Mouse (Mus musculus) forebrain, embryonic 14.5 days (tissue): ENCODE measurements around the gene Slc45a1. TPM values are rescaled to one million over a fixed set of nuclear protein-coding genes. Genes with fewer than 3 reads are reported as not detected.

Source experiments
- ATAC-seq: fragments of 200-750 bp; cut with Nextera tagmentation; 2 replicates; pipeline ENCODE4 v1.8.0; 2017; ENCODE audit warnings: mild to moderate bottlenecking, moderate library complexity
- DNase-seq: peaks from one replicate; pipeline ENCODE4 v3.0.0-alpha.2; 2015; ENCODE audit warnings: low spot score
- H3K27ac ChIP-seq: fragments of 300-500 bp; sonication (generic); 2 replicates; pipeline ENCODE4 v1.5.1; 2014; ENCODE audit warnings: low read depth, mild to moderate bottlenecking, control low read depth, low read length, moderate library complexity
- H3K27me3 ChIP-seq: fragments of 300-500 bp; sonication (generic); replicated peaks from 2 replicates; pipeline ENCODE4 v1.6.1; 2014; ENCODE audit warnings: low read length, control low read depth, mixed read lengths; ENCODE audit not compliant: control insufficient read depth, insufficient read depth
- H3K36me3 ChIP-seq: fragments of 300-500 bp; sonication (generic); 2 replicates; pipeline ENCODE4 v1.6.1; 2014; ENCODE audit warnings: low read length, control low read depth; ENCODE audit not compliant: control insufficient read depth, insufficient read depth
- H3K4me1 ChIP-seq: fragments of 300-500 bp; sonication (generic); 2 replicates; pipeline ENCODE4 v1.6.1; 2014; ENCODE audit warnings: antibody characterized with exemption, low read length, control low read depth; ENCODE audit not compliant: control insufficient read depth, insufficient read depth
- H3K4me2 ChIP-seq: fragments of 300-500 bp; sonication (generic); 2 replicates; pipeline ENCODE4 v1.6.1; 2014; ENCODE audit warnings: mild to moderate bottlenecking, control low read depth, low read length
- H3K4me3 ChIP-seq: fragments of 300-500 bp; sonication (generic); 2 replicates; pipeline ENCODE4 v1.5.1; 2014; ENCODE audit warnings: low read depth, low read length, control low read depth
- H3K9ac ChIP-seq: fragments of 300-500 bp; sonication (generic); 2 replicates; pipeline ENCODE4 v1.6.1; 2014; ENCODE audit warnings: mild to moderate bottlenecking, low read length, control low read depth, moderate library complexity
- H3K9me3 ChIP-seq: fragments of 300-500 bp; sonication (generic); replicated peaks from 2 replicates; pipeline ENCODE4 v1.6.1; 2016; ENCODE audit warnings: low read length, control low read depth, mixed read lengths; ENCODE audit not compliant: control insufficient read depth
- WGBS: fragments of 180-500 bp; shearing (Covaris S2); extraction: QIAGEN DNeasy Blood & Tissue Kit; methylation state at CpG from one replicate; pipeline ENCODE4 v1.1.7; 2014; 5-methylcytosine and 5-hydroxymethylcytosine counted together
- polyA plus RNA-seq: library from polyadenylated mRNA; unstranded; fragments of >200 nt; fragmentation: Nextera tagmentation; extraction: Ambion mirVana; gene quantifications from 2 replicates; pipeline ENCODE4 v1.2.1, GENCODE M21; 2014

Gene Slc45a1
- polyA plus RNA-seq, 1 experiment from 2014 or later: 13.1 TPM

DNA sequence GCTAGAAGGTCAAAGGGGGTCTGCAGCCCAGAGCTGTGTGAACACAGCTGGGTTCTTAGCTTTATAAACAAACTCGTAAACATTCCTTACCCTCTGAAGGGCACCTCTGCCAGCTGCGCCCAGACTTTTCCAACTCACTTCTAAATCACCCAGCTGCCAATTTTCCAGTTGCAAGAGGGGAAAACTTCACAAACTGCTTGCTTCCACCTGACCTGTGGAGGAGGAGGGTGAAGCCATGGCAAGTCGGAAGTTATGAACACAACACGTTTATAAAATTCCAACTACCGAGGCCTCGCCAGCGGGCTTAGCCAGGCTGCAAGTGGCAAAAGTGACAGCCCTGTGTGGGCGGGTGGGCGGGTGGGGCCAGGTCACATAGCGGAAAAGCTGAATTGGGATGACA is 13.8 kb upstream of the Slc45a1 start:
- Histone ChIP-seq H3K9ac (no peak overlapping the region), H3K9me3 (no peaks in the 10 kb centered on the region), H3K36me3 (no peaks in the 10 kb centered on the region), H3K4me3 (no peak overlapping the region), H3K27me3 (no peaks in the 10 kb centered on the region), H3K4me2 (no peak overlapping the region), H3K4me1 (no peaks in the 10 kb centered on the region), H3K27ac (no peak overlapping the region)
- ATAC-seq: no peak
- WGBS: 89% methylated on average over 10 of the region's 10 CpGs
- no peak for DNase-seq

GRCm38 (mm10) chr4:150664726-150665125 is 12.8 kb upstream of the Slc45a1 start:
- H3K27me3 ChIP-seq: no peaks in the 10 kb centered on the region
- no peak for DNase-seq

DNA sequence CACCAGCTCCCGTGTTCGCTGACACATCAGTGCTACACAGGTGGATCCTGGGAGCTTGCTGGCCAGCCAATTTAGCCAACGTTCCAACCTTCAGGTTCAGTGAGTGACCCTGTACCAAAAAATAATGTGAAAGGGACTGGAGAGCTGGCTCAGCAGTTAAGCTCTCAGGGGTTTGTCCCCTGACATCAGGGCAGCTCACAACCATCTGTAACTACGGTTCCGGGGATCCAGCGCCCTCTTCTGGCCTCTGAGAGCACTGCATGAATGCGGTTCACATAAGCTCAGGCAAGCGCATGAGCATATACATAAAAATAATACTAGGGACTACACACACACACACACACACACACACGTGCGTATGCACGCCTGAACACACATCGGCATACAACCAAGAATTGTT is 11.2 kb upstream of the Slc45a1 start:
- no peaks in the 10 kb centered on the region for H3K4me1 ChIP-seq
- no peak for ATAC-seq
- H3K9me3 ChIP-seq: no peaks in the 10 kb centered on the region
- H3K9ac ChIP-seq: no peak overlapping the region
- H3K4me3 ChIP-seq: no peak overlapping the region
- H3K27ac ChIP-seq: no peak overlapping the region
- H3K36me3 ChIP-seq: no peaks in the 10 kb centered on the region
- 58% methylated on average over 12 of the region's 12 CpGs for WGBS
- H3K27me3 ChIP-seq: no peaks in the 10 kb centered on the region
- no peak overlapping the region for H3K4me2 ChIP-seq
- no peak for DNase-seq

More at GRCm38 (mm10) chr4:150664726-150665125, 12.8 kb upstream of the Slc45a1 start:
- Histone ChIP-seq H3K36me3 (no peaks in the 10 kb centered on the region), H3K4me1 (no peaks in the 10 kb centered on the region), H3K4me2 (no peak overlapping the region), H3K4me3 (no peak overlapping the region), H3K9me3 (no peaks in the 10 kb centered on the region), H3K9ac (no peak overlapping the region), H3K27ac (no peak overlapping the region)
- ATAC-seq: no peak
- 79% methylated on average over 7 of the region's 7 CpGs for WGBS

- ATAC-seq: no peak
- Histone ChIP-seq H3K27ac (no peak overlapping the region), H3K4me1 (no peaks in the 10 kb centered on the region), H3K4me2 (peak overlapping the region; percentile 30; the same call in 1 of the 2 replicates), H3K4me3 (no peak overlapping the region), H3K9me3 (no peaks in the 10 kb centered on the region), H3K9ac (peak overlapping the region; percentile 9; the same call in 1 of the 2 replicates), H3K27me3 (no peaks in the 10 kb centered on the region), H3K36me3 (no peaks in the 10 kb centered on the region)
- 3% methylated on average over 13 of the region's 13 CpGs for WGBS
- DNase-seq: no peak
These were observed 9.9 kb upstream of the Slc45a1 start for GRCm38 (mm10) chr4:150661886-150662285.

GRCm38 (mm10) chr4:150659926-150660610 is 8.1 kb upstream of the Slc45a1 start:
- H3K27me3 ChIP-seq: no peaks in the 10 kb centered on the region; the same call in 1 of the 2 replicates
- ATAC-seq: no peak
- DNase-seq: no peak
- H3K27ac ChIP-seq: no peak overlapping the region
- H3K9me3 ChIP-seq: 0 out of 2 replicates have a peak, but pooled peaks cover 3% of the 10 kb centered on the region
- no peak overlapping the region for H3K4me2 ChIP-seq
- H3K9ac ChIP-seq: no peak overlapping the region
- 78% methylated on average over 9 of the region's 9 CpGs for WGBS
- no peaks in the 10 kb centered on the region for H3K4me1 ChIP-seq
- H3K4me3 ChIP-seq: no peak overlapping the region
- H3K36me3 ChIP-seq: no peaks in the 10 kb centered on the region

- no peak overlapping the region for H3K9ac ChIP-seq
- H3K27me3 ChIP-seq: peaks cover 6% of the 10 kb centered on the region; the same call in 1 of the 2 replicates
- DNase-seq: no peak
- WGBS: 85% methylated on average over 6 of the region's 6 CpGs
- H3K36me3 ChIP-seq: no peaks in the 10 kb centered on the region
- H3K9me3 ChIP-seq: 0 out of 2 replicates have a peak, but pooled peaks cover 3% of the 10 kb centered on the region
- H3K27ac ChIP-seq: no peak overlapping the region
- no peaks in the 10 kb centered on the region for H3K4me1 ChIP-seq
- no peak overlapping the region for H3K4me3 ChIP-seq
- H3K4me2 ChIP-seq: no peak overlapping the region
- no peak for ATAC-seq
These were observed 4.5 kb upstream of the Slc45a1 start for GRCm38 (mm10) chr4:150656504-150656903.

DNA sequence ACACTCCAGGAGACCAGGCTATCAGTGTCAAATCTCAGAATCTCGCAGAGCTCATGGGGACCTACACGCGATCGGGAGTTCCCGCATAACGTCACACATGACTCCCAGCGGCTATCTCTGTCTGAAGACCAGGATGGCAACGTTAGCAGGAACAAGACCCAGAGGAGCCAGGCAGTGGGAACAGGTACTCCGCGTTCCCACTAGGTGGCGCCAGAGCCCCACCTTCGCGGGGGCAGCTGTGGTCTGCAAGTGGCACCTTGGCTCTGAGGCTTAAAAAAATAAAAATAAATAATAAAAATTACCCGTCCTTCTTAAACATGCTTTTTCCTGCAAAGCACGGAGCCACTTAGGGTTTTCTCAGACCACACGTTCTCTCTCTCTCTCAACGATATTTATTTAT is 4.0 kb upstream of the Slc45a1 start:
- H3K4me3 ChIP-seq: no peak overlapping the region
- 5% methylated on average over 17 of the region's 17 CpGs for WGBS
- H3K36me3 ChIP-seq: no peaks in the 10 kb centered on the region
- DNase-seq (peak; percentile 86), ATAC-seq (peak; percentile 71)
- no peak overlapping the region for H3K27ac ChIP-seq
- no peak overlapping the region for H3K4me2 ChIP-seq
- no peaks in the 10 kb centered on the region for H3K4me1 ChIP-seq
- no peak overlapping the region for H3K9ac ChIP-seq
- H3K27me3 ChIP-seq: peaks cover 6% of the 10 kb centered on the region; the same call in 1 of the 2 replicates
- 0 out of 2 replicates have a peak, but pooled peaks cover 3% of the 10 kb centered on the region for H3K9me3 ChIP-seq

DNA sequence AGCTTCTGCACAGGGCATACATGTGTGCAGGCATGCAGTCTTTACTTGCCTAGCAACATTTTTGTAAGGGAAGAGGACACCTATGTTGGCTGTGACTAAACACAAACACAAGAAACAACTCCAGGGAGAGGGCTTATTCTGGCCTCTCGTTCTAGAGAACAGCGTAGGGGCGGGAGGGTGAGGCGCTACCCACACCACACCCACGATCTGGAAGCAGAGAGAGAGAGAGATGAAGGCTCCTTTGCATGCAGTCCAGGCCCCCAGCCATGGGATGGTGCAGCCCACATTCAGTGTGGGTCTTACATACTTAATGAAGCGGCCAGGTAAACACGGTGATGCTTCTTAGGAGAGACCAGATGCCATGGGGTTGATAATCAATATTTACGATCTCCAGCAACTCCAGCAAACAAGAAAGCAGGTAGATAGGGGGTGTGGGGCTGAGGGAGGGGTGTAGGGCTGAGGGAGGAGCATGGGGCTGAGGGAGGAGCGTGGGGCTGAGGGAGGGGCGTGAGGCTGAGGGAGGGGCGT is 1.2 kb upstream of the Slc45a1 start:
- Histone ChIP-seq H3K9ac (no peak overlapping the region), H3K27me3 (peaks cover 6% of the 10 kb centered on the region; the same call in 1 of the 2 replicates), H3K4me2 (no peak overlapping the region), H3K27ac (no peak overlapping the region), H3K4me3 (no peak overlapping the region), H3K4me1 (no peaks in the 10 kb centered on the region), H3K36me3 (no peaks in the 10 kb centered on the region), H3K9me3 (0 out of 2 replicates have a peak, but pooled peaks cover 3% of the 10 kb centered on the region)
- WGBS: 34% methylated on average over 10 of the region's 11 CpGs
- ATAC-seq (no peak), DNase-seq (no peak)

GRCm38 (mm10) chr4:150649327-150649726 is 2.6 kb downstream of the Slc45a1 start:
- ATAC-seq (no peak), DNase-seq (no peak)
- Histone ChIP-seq H3K27ac (no peak overlapping the region), H3K4me1 (no peaks in the 10 kb centered on the region), H3K4me3 (no peak overlapping the region), H3K27me3 (peaks cover 6% of the 10 kb centered on the region; the same call in 1 of the 2 replicates), H3K9ac (no peak overlapping the region), H3K36me3 (no peaks in the 10 kb centered on the region), H3K9me3 (no peaks in the 10 kb centered on the region), H3K4me2 (no peak overlapping the region)
- 84% methylated on average over 5 of the region's 5 CpGs for WGBS
